In the genomic region with DNA sequence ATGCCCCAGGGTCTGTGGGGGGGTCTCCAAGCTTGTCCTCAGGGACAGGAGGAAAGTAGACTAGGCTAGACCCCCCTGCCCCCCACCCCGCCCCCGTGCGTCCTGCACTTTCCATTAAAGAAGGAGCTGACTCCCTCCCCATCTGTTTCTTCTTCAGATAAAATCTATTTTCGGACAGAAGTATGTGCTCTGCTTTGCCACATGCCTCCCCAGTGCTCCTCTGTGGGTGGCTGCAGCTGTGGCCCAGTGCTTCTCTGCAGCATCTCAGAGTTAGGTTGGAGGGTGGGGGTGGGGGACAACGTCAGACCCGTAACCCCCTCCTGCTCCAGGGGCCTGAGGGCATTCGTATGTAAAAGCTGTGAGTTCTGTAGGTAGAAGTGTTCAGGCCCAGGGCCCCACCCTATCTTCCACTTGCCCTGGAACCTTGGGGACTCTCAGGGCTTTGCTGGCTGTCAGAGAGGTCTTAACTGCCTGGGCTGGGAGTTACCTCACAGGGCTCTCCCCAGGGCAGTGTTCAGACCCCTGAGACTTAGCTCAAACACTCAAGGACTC, we compare ENCODE assay signal across 13 mouse cellular contexts.
DNase-seq lines count a peak whose midpoint lies in the region; ATAC-seq and TF ChIP-seq lines count a peak whose summit lies in the region.
"Had no signal": no experiment of that assay in that cellular context is flagged by ENCODE, and none has a peak within 500 bp of the region (broad histone marks: within the 10 kb centered on the region; RNA-seq: fewer than 3 reads in every experiment).

No protein-coding gene starts in this region.

- H3K4me2 ChIP-seq in CH12.LX (ENCODE audit: insufficient read depth, low read depth, poor library complexity, severe bottlenecking), result no peak overlapping the region
- no peak overlapping the region for H3K4me2 ChIP-seq in embryonic facial prominence, embryonic 11.5 days (ENCODE audit: low read depth, low read length)
- H3K4me2 ChIP-seq: liver, embryonic 12.5 days had no signal

- 37% methylated on average over 7 of the region's 7 CpGs for WGBS in embryonic facial prominence, embryonic 11.5 days

- TF ChIP-seq POLR2A in CH12.LX (IDR thresholded peaks at IDR 0.05; ENCODE audit: low read depth, low read length), result no peak

- no peak overlapping the region for H3K4me3 ChIP-seq in layer of hippocampus, adult 2 months
- H3K4me3 ChIP-seq in CH12.LX (replicated peaks in 1 of 3; ENCODE audit: low read depth in 2 of 3, low read length in 2 of 3, poor library complexity in 1 of 3), result no peak overlapping the region
- no peak overlapping the region for H3K4me3 ChIP-seq in embryonic facial prominence, embryonic 11.5 days (ENCODE audit: low read depth, low read length)
- H3K4me3 ChIP-seq: liver, embryonic 12.5 days had no signal

- in situ Hi-C loops in CH12.LX (cut with MboI; ENCODE audit: low pct_ligation_motif_present, low pct_unique_long_range_greater_than_20kb, low sequenced_read_pairs), result no loop called here

- peaks cover 6% of the 10 kb centered on the region for H3K27me3 ChIP-seq in CH12.LX (replicated peaks)
- no peaks in the 10 kb centered on the region for H3K27me3 ChIP-seq in embryonic facial prominence, embryonic 11.5 days (ENCODE audit: control insufficient read depth, insufficient read depth, low read length)
- H3K27me3 ChIP-seq: liver, embryonic 12.5 days had no signal

- peak; percentile 51 to 63 for DNase-seq in frontal cortex, adult 2 months (ENCODE audit: extremely low spot score in 1 of 2, low spot score in 1 of 2)
- DNase-seq in frontal cortex, postnatal 25 days (ENCODE audit: low spot score in 2 of 2), result no peak
- peak in 1 of 2 experiments; percentile 37 for DNase-seq in layer of hippocampus, adult 2 months (ENCODE audit: low spot score in 2 of 2)
- no peak for DNase-seq in layer of hippocampus, postnatal 25 days (ENCODE audit: extremely low spot score in 1 of 2, low spot score in 1 of 2)
- DNase-seq in CH12.LX (ENCODE audit: extremely low read depth), result peak; percentile 20
- no peak for DNase-seq in embryonic facial prominence, embryonic 11.5 days (ENCODE audit: low spot score)
- DNase-seq in testis, postnatal 14 days (ENCODE audit: low spot score), result no peak
- DNase-seq: cerebellum, postnatal 36 days; kidney, adult 18-20 months; lung, postnatal 4 days; thymus, adult 2 months had no signal

- no peaks in the 10 kb centered on the region for H3K9me3 ChIP-seq in CH12.LX (replicated peaks; ENCODE audit: low read length)
- no peaks in the 10 kb centered on the region for H3K9me3 ChIP-seq in embryonic facial prominence, embryonic 11.5 days (replicated peaks; ENCODE audit: control insufficient read depth, low read length)
- H3K9me3 ChIP-seq: liver, embryonic 12.5 days had no signal

- 0 out of 2 replicates have a peak, but pooled peaks have one; percentile 44 for ATAC-seq in embryonic facial prominence, embryonic 11.5 days (replicated peaks; ENCODE audit: insufficient number of reproducible peaks, low FRiP score, low TSS enrichment, low read depth)
- no peak for ATAC-seq in megakaryocyte progenitor cell, adult 5-6 weeks (replicated peaks; ENCODE audit: poor library complexity)
- ATAC-seq: liver, embryonic 12.5 days had no signal

- H3K27ac ChIP-seq in layer of hippocampus, adult 2 months, result peak overlapping the region; percentile 61; the same call in 1 of the 2 replicates
- H3K27ac ChIP-seq in CH12.LX (ENCODE audit: insufficient read depth, low read depth), result no peak overlapping the region
- H3K27ac ChIP-seq in embryonic facial prominence, embryonic 11.5 days (replicated peaks; ENCODE audit: low read depth, low read length), result no peak overlapping the region
- H3K27ac ChIP-seq: liver, embryonic 12.5 days had no signal

- no peaks in the 10 kb centered on the region for H3K79me2 ChIP-seq in CH12.LX (replicated peaks; ENCODE audit: control insufficient read depth, extremely low read depth, insufficient read depth, poor library complexity, severe bottlenecking)

- H3K4me1 ChIP-seq in CH12.LX (ENCODE audit: control insufficient read depth in 1 of 2, insufficient read depth in 2 of 2), result peaks cover 0 to 10% of the 10 kb centered on the region in 2 experiments; a peak in 1 of 4 replicates
- H3K4me1 ChIP-seq in embryonic facial prominence, embryonic 11.5 days (ENCODE audit: control insufficient read depth, insufficient read depth, low read length), result no peaks in the 10 kb centered on the region

- no peak for TF ChIP-seq RAD21 in CH12.LX (IDR thresholded peaks at IDR 0.05; ENCODE audit: low read depth, low read length)

- no peaks in the 10 kb centered on the region for H3K36me3 ChIP-seq in CH12.LX (replicated peaks in 1 of 2; ENCODE audit: control insufficient read depth in 1 of 2, insufficient read depth in 1 of 2, low read length in 1 of 2)
- no peaks in the 10 kb centered on the region for H3K36me3 ChIP-seq in embryonic facial prominence, embryonic 11.5 days (replicated peaks; ENCODE audit: control insufficient read depth, insufficient read depth, low read depth, low read length)
- H3K36me3 ChIP-seq: liver, embryonic 12.5 days had no signal

- no peak for TF ChIP-seq EP300 in CH12.LX (IDR thresholded peaks at IDR 0.05; ENCODE audit: low read length)

- no peak overlapping the region for H3K9ac ChIP-seq in CH12.LX (ENCODE audit: insufficient read depth, low read depth)
- H3K9ac ChIP-seq in embryonic facial prominence, embryonic 11.5 days (replicated peaks; ENCODE audit: low read length), result no peak overlapping the region; the same call in 1 of the 2 replicates
- H3K9ac ChIP-seq: liver, embryonic 12.5 days had no signal

- TF ChIP-seq CTCF in layer of hippocampus, adult 2 months (conservative IDR thresholded peaks at IDR 0.05), result no peak
- TF ChIP-seq CTCF in CH12.LX (conservative IDR thresholded peaks at IDR 0.05 in 1 of 2, IDR thresholded peaks at IDR 0.05 in 1 of 2; ENCODE audit: low read depth in 2 of 2, low read length in 2 of 2), result no peak

- dilution Hi-C loops in CH12.LX (cut with MboI; ENCODE audit: extremely low pct_ligation_motif_present, extremely low pct_unique_long_range_greater_than_20kb, low sequenced_read_pairs), result no loop called here

TF ChIP-seq in CH12.LX, 34 proteins besides CTCF, POLR2A, EP300 and RAD21:
- no peak for TF ChIP-seq POLR2AphosphoS2 (IDR thresholded peaks at IDR 0.05; ENCODE audit: low read depth, low read length)
- TF ChIP-seq CHD1 (IDR thresholded peaks at IDR 0.05; ENCODE audit: low read depth, low read length), result no peak
- no peak for TF ChIP-seq SIN3A (IDR thresholded peaks at IDR 0.05; ENCODE audit: low read length)

Comparison
In these comparisons a context has a peak if more than half of its experiments do, and no peak if none do; other contexts are left out.
1. DNase-seq: peak in frontal cortex, adult 2 months (2 of 2) and CH12.LX (single experiment); none in frontal cortex, postnatal 25 days (0 of 2), layer of hippocampus, postnatal 25 days (0 of 2), embryonic facial prominence, embryonic 11.5 days (single experiment) and testis, postnatal 14 days (single experiment).